Mouse (Mus musculus): ENCODE results near the gene Rfc4.

DNA sequence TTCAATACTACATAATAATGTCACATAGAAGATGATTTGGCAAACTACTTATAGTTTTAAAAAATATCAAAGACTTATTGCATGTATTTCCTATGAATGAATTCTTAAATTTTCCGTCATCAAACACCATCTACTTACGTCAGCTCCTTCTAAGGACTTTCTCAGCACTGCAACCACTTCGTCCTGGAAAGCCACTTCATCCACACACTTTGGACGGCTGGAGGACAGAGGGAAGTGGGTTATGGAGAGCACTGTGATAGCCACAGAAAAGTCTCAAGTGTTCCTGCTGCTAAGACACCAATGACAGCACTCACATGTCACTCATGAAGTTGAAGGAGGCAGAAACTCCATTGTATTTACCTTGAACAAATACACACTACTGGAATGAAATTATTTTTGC lies 3.1 kb downstream of the Rfc4 start:
- TF ChIP-seq CTCF (IDR thresholded peaks at IDR 0.05; ENCODE audit: low read depth, low read length) (no peak), POLR2A (IDR thresholded peaks at IDR 0.05; ENCODE audit: extremely low read depth, insufficient read depth, low read length) (no peak)
